16 mouse cellular contexts compared by ENCODE assay signal in genomic region chr14:36198396-36198795, GRCm38 (mm10).
DNase-seq lines count a peak whose midpoint lies in the region.
"Had no signal": no experiment of that assay in that cellular context is flagged by ENCODE, and none has a peak within 500 bp of the region (broad histone marks: within the 10 kb centered on the region; RNA-seq: fewer than 3 reads in every experiment).

No protein-coding gene starts in this region.

- DNase-seq in layer of hippocampus, adult 18-20 months (ENCODE audit: low spot score in 2 of 2) = peak; percentile 25 to 79
- DNase-seq in layer of hippocampus, adult 8-10 months (ENCODE audit: low spot score in 2 of 2) = peak; percentile 40 to 42
- DNase-seq in layer of hippocampus, postnatal 10 days (ENCODE audit: low spot score in 2 of 2) = peak; percentile 24 to 39
- no peak for DNase-seq in left cerebral cortex, adult 11 months (ENCODE audit: low spot score)
- no peak for DNase-seq in right cerebral cortex, postnatal 14 days
- DNase-seq in frontal cortex, postnatal 14 days (ENCODE audit: low spot score in 2 of 2) = no peak
- DNase-seq: adrenal gland, postnatal 10 days; adrenal gland, postnatal 36 days; B cell, adult 2 months; cerebellum, adult 18-20 months; cerebellum, adult 9-10 months; forebrain, postnatal 0 days; gastrocnemius, postnatal 25 days; heart, adult 18-20 months; heart, postnatal 10 days; heart, postnatal 36 days had no signal

Comparison
In these comparisons a context has a peak if more than half of its experiments do, and no peak if none do; other contexts are left out.
1. DNase-seq: peak in layer of hippocampus, adult 18-20 months (2 of 2), layer of hippocampus, adult 8-10 months (2 of 2) and layer of hippocampus, postnatal 10 days (2 of 2); none in left cerebral cortex, adult 11 months (single experiment), right cerebral cortex, postnatal 14 days (single experiment) and frontal cortex, postnatal 14 days (0 of 2).